Mouse (Mus musculus): ENCODE data around the gene Kcnh6.

GRCm38 (mm10) chr11:106044349-106044748 lies 36.4 kb downstream of the Kcnh6 start:
- TF ChIP-seq POLR2A (IDR thresholded peaks at IDR 0.05; ENCODE audit: borderline replicate concordance, control insufficient read depth, low read depth, low read length) (no peak), CTCF (IDR thresholded peaks at IDR 0.05; ENCODE audit: control insufficient read depth, insufficient read depth, low read length) (no peak)
